9 mouse cellular contexts compared by ENCODE assay signal in the genomic region with DNA sequence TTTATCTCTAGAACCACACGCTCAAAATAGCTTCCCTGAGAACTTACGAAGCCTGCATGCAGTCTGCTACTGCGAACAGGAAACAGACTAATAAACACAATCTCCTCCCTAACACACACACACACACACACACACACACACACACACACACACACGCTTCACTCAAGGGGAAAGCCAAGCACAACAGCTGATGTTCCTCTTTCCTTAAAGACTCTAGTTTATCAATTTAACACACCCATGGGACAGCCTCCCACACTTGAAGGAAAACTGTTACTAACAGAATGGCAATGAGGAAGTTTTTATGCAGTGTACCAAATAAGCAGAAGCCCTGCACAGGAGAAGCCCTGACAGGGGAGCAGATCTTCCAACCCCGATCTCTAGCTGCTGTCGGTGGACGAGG.
DNase-seq lines count a peak whose midpoint lies in the region; ATAC-seq and TF ChIP-seq lines count a peak whose summit lies in the region.
"Had no signal": no experiment of that assay in that cellular context is flagged by ENCODE, and none has a peak within 500 bp of the region (broad histone marks: within the 10 kb centered on the region; RNA-seq: fewer than 3 reads in every experiment).

No protein-coding gene starts in this region.

- H3K9me3 ChIP-seq in heart, embryonic 12.5 days (replicated peaks) = no peaks in the 10 kb centered on the region
- no peaks in the 10 kb centered on the region for H3K9me3 ChIP-seq in stomach, embryonic 16.5 days (replicated peaks; ENCODE audit: control insufficient read depth, low read length)
- H3K9me3 ChIP-seq: limb, embryonic 12.5 days had no signal

- WGBS in lung, adult 2 months = 30% methylated on average over 7 of the region's 7 CpGs
- WGBS in heart, embryonic 12.5 days = 15% methylated on average over 7 of the region's 7 CpGs
- WGBS in liver, adult 2 months = 70% methylated on average over 7 of the region's 7 CpGs
- 32% methylated on average over 7 of the region's 7 CpGs for WGBS in stomach, embryonic 16.5 days

- no peak for TF ChIP-seq POLR2A in lung, adult 2 months (IDR thresholded peaks at IDR 0.05; ENCODE audit: borderline replicate concordance, extremely low read depth, low read depth, low read length)
- TF ChIP-seq POLR2A in liver, adult 2 months (IDR thresholded peaks at IDR 0.05; ENCODE audit: extremely low read depth, insufficient read depth, low read length) = no peak

- no peak overlapping the region for H3K4me3 ChIP-seq in lung, adult 2 months (replicated peaks; ENCODE audit: extremely low read depth, low read depth, low read length)
- H3K4me3 ChIP-seq in heart, embryonic 12.5 days = no peak overlapping the region
- no peak overlapping the region for H3K4me3 ChIP-seq in liver, adult 2 months (ENCODE audit: insufficient read depth, low read depth, low read length)
- H3K4me3 ChIP-seq in stomach, embryonic 16.5 days (replicated peaks; ENCODE audit: low read length) = no peak overlapping the region
- H3K4me3 ChIP-seq: limb, embryonic 12.5 days had no signal

- no peaks in the 10 kb centered on the region for H3K36me3 ChIP-seq in heart, embryonic 12.5 days
- no peaks in the 10 kb centered on the region for H3K36me3 ChIP-seq in liver, adult 2 months (ENCODE audit: control insufficient read depth, insufficient read depth, low read length)
- no peaks in the 10 kb centered on the region for H3K36me3 ChIP-seq in stomach, embryonic 16.5 days (ENCODE audit: control insufficient read depth, insufficient read depth, low read length)
- H3K36me3 ChIP-seq: limb, embryonic 12.5 days had no signal

- H3K9ac ChIP-seq in heart, embryonic 12.5 days = no peak overlapping the region
- no peak overlapping the region for H3K9ac ChIP-seq in liver, adult 2 months (ENCODE audit: low read depth, low read length)
- H3K9ac ChIP-seq in stomach, embryonic 16.5 days (ENCODE audit: low read length) = no peak overlapping the region
- H3K9ac ChIP-seq: limb, embryonic 12.5 days had no signal

- peak; percentile 29 to 46 for DNase-seq in lung, adult 18-20 months
- no peak for DNase-seq in lung, adult 2 months
- peak; percentile 47 for DNase-seq in liver, adult 2 months (ENCODE audit: extremely low read depth, low read depth, low spot score)
- no peak for DNase-seq in layer of hippocampus, postnatal 10 days (ENCODE audit: low spot score in 2 of 2)
- DNase-seq in cerebellum, adult 11-12 months = no peak
- no peak for DNase-seq in adipocyte (ENCODE audit: low spot score)

- H3K79me2 ChIP-seq in liver, adult 2 months (ENCODE audit: control insufficient read depth, insufficient read depth, low read length) = no peaks in the 10 kb centered on the region

- TF ChIP-seq CTCF in lung, adult 2 months (IDR thresholded peaks at IDR 0.05; ENCODE audit: insufficient read depth, low read length) = no peak
- no peak for TF ChIP-seq CTCF in liver, adult 2 months (IDR thresholded peaks at IDR 0.05; ENCODE audit: low read depth, low read length)

- H3K4me2 ChIP-seq in heart, embryonic 12.5 days = no peak overlapping the region
- H3K4me2 ChIP-seq in stomach, embryonic 16.5 days (ENCODE audit: low read depth, low read length) = no peak overlapping the region
- H3K4me2 ChIP-seq: limb, embryonic 12.5 days had no signal

- peaks cover 10% of the 10 kb centered on the region; the same call in 1 of the 2 replicates for H3K4me1 ChIP-seq in lung, adult 2 months (ENCODE audit: control insufficient read depth, insufficient read depth, low read length)
- H3K4me1 ChIP-seq in heart, embryonic 12.5 days (replicated peaks) = peaks cover 50% of the 10 kb centered on the region
- H3K4me1 ChIP-seq in liver, adult 2 months (ENCODE audit: control insufficient read depth, insufficient read depth, low read length) = peaks cover 3% of the 10 kb centered on the region; the same call in 1 of the 2 replicates
- H3K4me1 ChIP-seq in stomach, embryonic 16.5 days (ENCODE audit: control insufficient read depth, insufficient read depth, low read length) = peaks cover 11% of the 10 kb centered on the region

- H3K27me3 ChIP-seq in heart, embryonic 12.5 days (replicated peaks) = peaks cover 13% of the 10 kb centered on the region
- no peaks in the 10 kb centered on the region for H3K27me3 ChIP-seq in liver, adult 2 months (ENCODE audit: control insufficient read depth, insufficient read depth, low read length)
- H3K27me3 ChIP-seq in stomach, embryonic 16.5 days (ENCODE audit: control insufficient read depth, insufficient read depth, low read length) = no peaks in the 10 kb centered on the region

- ATAC-seq in heart, embryonic 12.5 days (ENCODE audit: insufficient number of reproducible peaks, low FRiP score) = peak; percentile 29
- peak; percentile 73; the same call in 1 of the 2 replicates for ATAC-seq in stomach, embryonic 16.5 days (ENCODE audit: insufficient read depth, low FRiP score)

- H3K27ac ChIP-seq in heart, embryonic 12.5 days (ENCODE audit: poor library complexity, severe bottlenecking) = 0 out of 2 replicates have a peak overlapping the region, but pooled peaks have one; percentile 4
- H3K27ac ChIP-seq in liver, adult 2 months (replicated peaks; ENCODE audit: insufficient read depth, low read depth, low read length) = no peak overlapping the region
- H3K27ac ChIP-seq in stomach, embryonic 16.5 days (ENCODE audit: low read length) = no peak overlapping the region
- H3K27ac ChIP-seq: limb, embryonic 12.5 days had no signal

Comparison
In these comparisons a context has a peak if more than half of its experiments do, and no peak if none do; other contexts are left out.
1. DNase-seq: peak in lung, adult 18-20 months (2 of 2) and liver, adult 2 months (single experiment); none in lung, adult 2 months (single experiment), layer of hippocampus, postnatal 10 days (0 of 2), cerebellum, adult 11-12 months (single experiment) and adipocyte (single experiment).